Mouse (Mus musculus) 3134 (cell line): ENCODE measurements around the gene Tspo2.

Source experiments
- DNase-seq: peaks from one replicate; pipeline ENCODE4 v3.0.0-alpha.2; 2011; ENCODE audit warnings: low spot score; ENCODE audit not compliant: insufficient read length; ENCODE audit errors: extremely low read depth

Gene Tspo2

GRCm38 (mm10) chr17:48451753-48452444 lies 577 bp upstream of the Tspo2 start:
- peak; percentile 27 for DNase-seq

GRCm38 (mm10) chr17:48450666-48451352 lies 513 bp downstream of the Tspo2 start:
- no peak for DNase-seq

GRCm38 (mm10) chr17:48447675-48448074 lies 3.6 kb downstream of the Tspo2 start:
- DNase-seq, result no peak

- DNase-seq, result no peak
Observed at GRCm38 (mm10) chr17:48443542-48444145, 7.7 kb downstream of the Tspo2 start.

GRCm38 (mm10) chr17:48442745-48443457 lies 8.4 kb downstream of the Tspo2 start:
- no peak for DNase-seq

- no peak for DNase-seq
Observed at GRCm38 (mm10) chr17:48437421-48437911, 13.9 kb downstream of the Tspo2 start.

- DNase-seq, result no peak
Observed at GRCm38 (mm10) chr17:48436487-48436886, 14.8 kb downstream of the Tspo2 start.

GRCm38 (mm10) chr17:48434479-48434878 lies 16.8 kb downstream of the Tspo2 start:
- DNase-seq, result no peak

GRCm38 (mm10) chr17:48433689-48434330 lies 17.5 kb downstream of the Tspo2 start:
- no peak for DNase-seq

GRCm38 (mm10) chr17:48433006-48433655 lies 18.2 kb downstream of the Tspo2 start:
- DNase-seq, result no peak

GRCm38 (mm10) chr17:48432158-48432980 lies 19.0 kb downstream of the Tspo2 start, which contains the start of gene Apobec2:
Gene Apobec2 (minus strand): TSS chr17:48432930.
- no peak for DNase-seq

GRCm38 (mm10) chr17:48431054-48431453 lies 20.3 kb downstream of the Tspo2 start:
- no peak for DNase-seq

- DNase-seq, result no peak
Observed at GRCm38 (mm10) chr17:48430394-48430793, 20.9 kb downstream of the Tspo2 start.

GRCm38 (mm10) chr17:48427852-48428530 lies 23.3 kb downstream of the Tspo2 start:
- no peak for DNase-seq

- DNase-seq, result no peak
Observed at GRCm38 (mm10) chr17:48426991-48427750, 24.2 kb downstream of the Tspo2 start.

- no peak for DNase-seq
Observed at GRCm38 (mm10) chr17:48425823-48426612, 25.3 kb downstream of the Tspo2 start.

- DNase-seq, result no peak
Observed at GRCm38 (mm10) chr17:48424237-48424636, 27.1 kb downstream of the Tspo2 start.
